Mouse (Mus musculus) myocyte (in vitro differentiated cells): ENCODE measurements around the gene Rbm26. TPM values are rescaled to one million over a fixed set of nuclear protein-coding genes. Genes with fewer than 3 reads are reported as not detected.

Experiments
- H3K27me3 ChIP-seq: one replicate; pipeline ENCODE4 v1.6.1; 2011; ENCODE audit not compliant: control insufficient read depth, insufficient read depth, insufficient read length
- H3K36me3 ChIP-seq: one replicate; pipeline ENCODE4 v1.6.1; 2011; ENCODE audit not compliant: control insufficient read depth, insufficient read depth
- H3K4me2 ChIP-seq: one replicate; pipeline ENCODE4 v1.6.1; 2011; ENCODE audit warnings: low read depth, control low read depth
- H3K4me3 ChIP-seq: one replicate; pipeline ENCODE4 v1.5.1; 2011; ENCODE audit warnings: mild to moderate bottlenecking, control low read depth, moderate library complexity
- H3K79me2 ChIP-seq: one replicate; pipeline ENCODE4 v1.6.1; 2011; ENCODE audit not compliant: control insufficient read depth, insufficient read depth
- H3ac ChIP-seq: one replicate; pipeline ENCODE4 v1.6.1; 2011; ENCODE audit not compliant: control insufficient read depth, insufficient read length
- CEBPB ChIP-seq: IDR thresholded peaks from 2 replicates; pipeline ENCODE4 v1.6.1; 2011; ENCODE audit warnings: mild to moderate bottlenecking, moderate library complexity; ENCODE audit not compliant: poor library complexity, insufficient read depth, severe bottlenecking
- E2F4 ChIP-seq: IDR thresholded peaks from one replicate; pipeline ENCODE4 v1.6.1; 2011; ENCODE audit warnings: mild to moderate bottlenecking, control low read depth, moderate library complexity; ENCODE audit not compliant: insufficient read depth
- MAX ChIP-seq: IDR thresholded peaks from one replicate; pipeline ENCODE4 v1.6.1; 2011; ENCODE audit warnings: low read depth, mild to moderate bottlenecking, control low read depth
- MYOD1 ChIP-seq, 3 experiments: IDR thresholded peaks; one replicate each; pipeline ENCODE4 v1.6.1; 2011; ENCODE audit warnings: control low read depth in 2 of 3, low read depth in 2 of 3, mild to moderate bottlenecking in 2 of 3, moderate library complexity in 1 of 3; ENCODE audit not compliant: insufficient read length in 2 of 3, control insufficient read depth in 1 of 3
- MYOG ChIP-seq, 3 experiments: IDR thresholded peaks; one replicate each; pipeline ENCODE4 v1.6.1; 2011; ENCODE audit warnings: control low read depth in 2 of 3, low read depth in 2 of 3, mild to moderate bottlenecking in 2 of 3; ENCODE audit not compliant: insufficient read length in 2 of 3, control insufficient read depth in 1 of 3, insufficient read depth in 1 of 3
- POLR2A ChIP-seq: IDR thresholded peaks from one replicate; pipeline ENCODE4 v1.6.1; 2011; ENCODE audit warnings: low read depth, mild to moderate bottlenecking, control low read depth, moderate library complexity; ENCODE audit not compliant: insufficient read length
- POLR2AphosphoS2 ChIP-seq: IDR thresholded peaks from one replicate; pipeline ENCODE4 v1.6.1; 2011; ENCODE audit warnings: low read depth, control low read depth; ENCODE audit not compliant: insufficient read length
- REST ChIP-seq: IDR thresholded peaks from one replicate; pipeline ENCODE4 v1.6.1; 2011; ENCODE audit warnings: mild to moderate bottlenecking, control low read depth, moderate library complexity; ENCODE audit not compliant: insufficient read depth, insufficient read length
- SRF ChIP-seq: IDR thresholded peaks from one replicate; pipeline ENCODE4 v1.6.1; 2011; ENCODE audit warnings: low read depth; ENCODE audit not compliant: control insufficient read depth, insufficient read length
- TCF12 ChIP-seq: IDR thresholded peaks from one replicate; pipeline ENCODE4 v1.6.1; 2011; ENCODE audit warnings: mild to moderate bottlenecking, control low read depth; ENCODE audit not compliant: poor library complexity, insufficient read depth, severe bottlenecking
- TCF3 ChIP-seq: IDR thresholded peaks from one replicate; pipeline ENCODE4 v1.6.1; 2011; ENCODE audit warnings: low read depth, control low read depth; ENCODE audit not compliant: insufficient read length
- USF1 ChIP-seq: IDR thresholded peaks from one replicate; pipeline ENCODE4 v1.6.1; 2011; ENCODE audit warnings: low read depth, mild to moderate bottlenecking, control low read depth, moderate library complexity
- polyA plus RNA-seq: library from polyadenylated mRNA; unstranded; fragments of >200 nt; fragmentation: generic; extraction: Trizol; gene quantifications from one replicate; pipeline ENCODE4 v1.2.1, GENCODE M21; 2012; ENCODE audit warnings: missing spikeins

The Rbm26 gene
- polyA plus RNA-seq, 1 experiment, result 9.4 TPM

DNA sequence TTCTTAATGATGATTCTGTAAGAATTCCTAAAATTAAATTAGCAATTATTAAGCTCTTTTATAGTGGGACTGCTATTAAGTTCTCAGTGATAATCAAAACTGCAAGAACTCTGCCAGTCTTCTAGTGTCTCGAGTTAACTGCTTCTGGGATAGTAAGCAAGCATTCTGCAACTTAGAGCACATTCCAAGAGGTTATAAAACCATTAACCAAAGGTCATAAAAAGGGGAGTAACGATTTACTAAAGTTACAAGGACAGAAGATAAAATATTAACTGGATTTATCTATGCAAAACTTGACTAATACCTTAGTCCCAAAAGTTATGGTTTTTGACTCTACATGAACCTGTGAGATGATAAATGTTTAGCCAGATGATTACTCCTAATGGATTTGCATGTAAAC is 18.6 kb downstream of the Rbm26 start:
- H3K27me3 ChIP-seq, result no peaks in the 10 kb centered on the region
- peaks cover 10% of the 10 kb centered on the region for H3K36me3 ChIP-seq
- no peak overlapping the region for H3K4me2 ChIP-seq
- no peak overlapping the region for H3K4me3 ChIP-seq
- peaks cover 49% of the 10 kb centered on the region for H3K79me2 ChIP-seq
- no peak overlapping the region for H3ac ChIP-seq
- TF ChIP-seq USF1 (no peak), MYOG (IDR thresholded peaks at IDR 0.05; ENCODE audit: control insufficient read depth in 1 of 3, insufficient read depth in 1 of 3, insufficient read length in 2 of 3, low read depth in 2 of 3) (no peak), TCF12 (no peak), TCF3 (no peak), SRF (no peak), MAX (no peak), POLR2AphosphoS2 (no peak), CEBPB (no peak), POLR2A (no peak), MYOD1 (IDR thresholded peaks at IDR 0.05; ENCODE audit: control insufficient read depth in 1 of 3, insufficient read length in 2 of 3, low read depth in 2 of 3) (no peak), REST (no peak), E2F4 (no peak)

DNA sequence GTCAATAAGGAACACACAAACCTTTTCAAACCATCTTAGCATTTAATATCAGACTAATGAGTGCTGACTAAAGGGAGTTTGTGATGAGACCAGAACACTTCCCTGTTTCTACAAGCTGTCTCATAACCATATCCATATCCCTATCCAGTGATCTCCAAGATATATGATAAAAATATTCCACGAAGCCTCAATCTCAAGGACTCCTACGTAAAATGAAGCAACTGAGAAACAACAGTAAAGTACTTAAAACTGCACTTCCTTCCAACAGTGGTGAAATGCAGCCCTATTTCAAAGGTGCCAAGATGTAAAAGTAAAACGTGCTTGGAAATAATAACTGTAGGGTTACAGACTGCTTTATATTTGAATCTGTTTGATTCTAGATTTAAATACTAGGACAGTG is 43.1 kb downstream of the Rbm26 start:
- TF ChIP-seq CEBPB, result no peak
- no peak for TF ChIP-seq MAX
- TF ChIP-seq MYOG (IDR thresholded peaks at IDR 0.05; ENCODE audit: control insufficient read depth in 1 of 3, insufficient read depth in 1 of 3, insufficient read length in 2 of 3, low read depth in 2 of 3), result no peak
- TF ChIP-seq E2F4, result no peak
- no peak for TF ChIP-seq POLR2AphosphoS2
- no peak for TF ChIP-seq TCF12
- no peak for TF ChIP-seq USF1
- no peak for TF ChIP-seq MYOD1 (IDR thresholded peaks at IDR 0.05; ENCODE audit: control insufficient read depth in 1 of 3, insufficient read length in 2 of 3, low read depth in 2 of 3)
- no peak for TF ChIP-seq SRF
- TF ChIP-seq REST, result no peak
- no peak for TF ChIP-seq POLR2A
- TF ChIP-seq TCF3, result no peak
- Histone ChIP-seq H3K4me3 (no peak overlapping the region), H3ac (no peak overlapping the region), H3K79me2 (no peaks in the 10 kb centered on the region), H3K36me3 (peaks cover 36% of the 10 kb centered on the region), H3K27me3 (no peaks in the 10 kb centered on the region), H3K4me2 (no peak overlapping the region)

DNA sequence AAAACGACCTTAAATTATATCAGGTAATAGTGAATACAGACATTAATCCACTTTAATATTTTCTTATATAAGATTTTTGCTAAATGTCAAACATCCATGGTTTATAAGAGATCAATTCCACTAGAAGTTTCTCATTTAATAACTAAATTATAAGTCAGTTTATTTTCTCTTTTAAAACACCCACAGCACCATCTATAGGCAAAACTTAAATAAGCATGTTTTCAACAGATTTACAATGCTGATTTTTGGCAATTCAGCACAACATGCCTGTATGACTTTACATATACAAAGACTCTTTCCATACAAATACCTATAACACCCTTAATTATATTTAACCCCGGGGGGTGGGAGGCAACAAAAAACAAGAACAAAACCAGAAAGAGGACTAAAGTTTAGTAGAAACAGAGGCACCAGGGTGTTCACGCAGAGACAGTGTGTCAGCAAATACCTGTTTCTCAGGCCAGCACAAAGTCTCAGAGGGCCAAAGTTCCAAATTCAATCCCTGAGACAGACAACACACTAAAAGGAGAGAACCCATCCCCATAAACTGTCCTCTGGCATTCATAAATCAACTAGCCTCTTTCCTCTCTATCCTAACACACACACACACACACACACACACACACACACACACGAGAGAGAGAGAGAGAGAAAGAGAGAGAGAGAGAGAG is 49.3 kb downstream of the Rbm26 start:
- Histone ChIP-seq H3K4me3 (no peak overlapping the region), H3K27me3 (no peaks in the 10 kb centered on the region), H3K4me2 (no peak overlapping the region), H3ac (no peak overlapping the region), H3K36me3 (peaks cover 68% of the 10 kb centered on the region), H3K79me2 (no peaks in the 10 kb centered on the region)
- TF ChIP-seq POLR2A (no peak), MYOD1 (IDR thresholded peaks at IDR 0.05; ENCODE audit: control insufficient read depth in 1 of 3, insufficient read length in 2 of 3, low read depth in 2 of 3) (no peak), SRF (no peak), TCF12 (no peak), MYOG (IDR thresholded peaks at IDR 0.05; ENCODE audit: control insufficient read depth in 1 of 3, insufficient read depth in 1 of 3, insufficient read length in 2 of 3, low read depth in 2 of 3) (no peak), MAX (no peak), CEBPB (no peak), REST (no peak), USF1 (no peak), POLR2AphosphoS2 (no peak), E2F4 (no peak), TCF3 (no peak)

DNA sequence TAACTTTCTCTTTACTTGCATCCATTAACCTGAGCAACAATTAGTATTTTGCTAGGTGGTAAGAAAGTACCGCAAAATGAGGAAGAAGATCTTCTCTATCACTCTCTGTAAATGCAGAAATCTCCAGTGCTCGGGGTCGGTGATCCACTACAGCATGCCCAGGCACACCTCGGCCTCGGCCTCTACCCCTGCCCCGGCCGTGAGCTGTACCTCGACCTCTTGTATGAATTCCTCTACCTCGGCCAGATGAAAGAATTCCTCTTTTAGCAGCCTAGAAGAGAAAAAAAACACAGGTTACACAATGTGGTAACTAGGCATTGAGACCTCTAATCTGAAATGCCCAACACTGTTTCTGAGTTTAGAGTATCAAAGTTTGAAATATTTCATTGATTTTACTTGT is 52.6 kb downstream of the Rbm26 start:
- Histone ChIP-seq H3K27me3 (no peaks in the 10 kb centered on the region), H3K4me3 (no peak overlapping the region), H3K79me2 (no peaks in the 10 kb centered on the region), H3ac (no peak overlapping the region), H3K4me2 (no peak overlapping the region), H3K36me3 (peaks cover 69% of the 10 kb centered on the region)
- TF ChIP-seq POLR2A, result no peak

DNA sequence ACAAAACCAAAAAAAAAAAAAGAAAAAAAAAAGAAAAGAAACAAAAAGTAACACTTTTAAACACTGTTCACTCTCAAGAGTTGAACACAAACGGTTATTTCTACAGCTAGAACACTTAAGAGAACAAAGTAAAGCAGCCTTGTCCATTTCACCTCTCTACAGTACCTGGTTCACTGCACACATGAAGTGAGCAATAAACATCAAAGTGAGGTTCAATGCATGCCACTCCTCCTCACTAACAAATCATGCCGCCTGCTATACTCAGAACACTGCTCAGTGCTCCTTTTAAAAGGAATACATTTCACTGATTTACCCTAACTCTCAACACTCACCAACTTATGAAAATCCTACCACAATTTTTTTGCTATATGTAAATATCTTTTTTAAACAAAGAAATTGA is 61.7 kb downstream of the Rbm26 start:
- H3ac ChIP-seq, result no peak overlapping the region
- H3K4me2 ChIP-seq, result no peak overlapping the region
- peaks cover 45% of the 10 kb centered on the region for H3K36me3 ChIP-seq
- H3K4me3 ChIP-seq, result no peak overlapping the region
- H3K27me3 ChIP-seq, result no peaks in the 10 kb centered on the region
- TF ChIP-seq REST (no peak), MAX (no peak), E2F4 (no peak), POLR2AphosphoS2 (no peak), POLR2A (no peak), MYOD1 (IDR thresholded peaks at IDR 0.05; ENCODE audit: control insufficient read depth in 1 of 3, insufficient read length in 2 of 3, low read depth in 2 of 3) (no peak), TCF3 (no peak), CEBPB (no peak), USF1 (no peak), SRF (no peak), TCF12 (no peak), MYOG (IDR thresholded peaks at IDR 0.05; ENCODE audit: control insufficient read depth in 1 of 3, insufficient read depth in 1 of 3, insufficient read length in 2 of 3, low read depth in 2 of 3) (no peak)
- H3K79me2 ChIP-seq, result no peaks in the 10 kb centered on the region
